Mouse (Mus musculus) kidney, adult 2 months (tissue): ENCODE measurements around the gene Sars. TPM values are rescaled to one million over a fixed set of nuclear protein-coding genes. Genes with fewer than 3 reads are reported as not detected.

Experiments
- DNase-seq: peaks from one replicate; pipeline ENCODE4 v3.0.0; 2021
- H3K27ac ChIP-seq: fragments of 200-500 bp; 2 replicates; pipeline ENCODE4 v1.5.1; 2012; ENCODE audit warnings: low read depth, low read length, control low read depth, inconsistent platforms; ENCODE audit not compliant: insufficient read depth
- H3K27me3 ChIP-seq: fragments of 200-500 bp; replicated peaks from 2 replicates; pipeline ENCODE4 v1.6.1; 2012; ENCODE audit warnings: mild to moderate bottlenecking, moderate library complexity, low read length, inconsistent platforms; ENCODE audit not compliant: control insufficient read depth, insufficient read depth
- H3K36me3 ChIP-seq: fragments of 200-500 bp; 2 replicates; pipeline ENCODE4 v1.6.1; 2012; ENCODE audit warnings: mild to moderate bottlenecking, moderate library complexity, low read length, inconsistent platforms; ENCODE audit not compliant: control insufficient read depth, insufficient read depth
- H3K4me1 ChIP-seq: fragments of 200-500 bp; 2 replicates; pipeline ENCODE4 v1.6.1; 2011; ENCODE audit warnings: low read length; ENCODE audit not compliant: control insufficient read depth, insufficient read depth
- H3K4me3 ChIP-seq: fragments of 200-500 bp; 2 replicates; pipeline ENCODE4 v1.5.1; 2011; ENCODE audit warnings: mild to moderate bottlenecking, low read depth, low read length, control low read depth; ENCODE audit not compliant: insufficient read depth
- CTCF ChIP-seq: fragments of 200-500 bp; conservative IDR thresholded peaks from 2 replicates; pipeline ENCODE4 v1.5.1; 2011; ENCODE audit warnings: low read depth, mild to moderate bottlenecking, control low read depth, low read length, moderate library complexity, mixed read lengths; ENCODE audit not compliant: insufficient read depth, insufficient read length
- POLR2A ChIP-seq: fragments of 200-500 bp; IDR thresholded peaks from one replicate; pipeline ENCODE4 v1.6.1; 2011; ENCODE audit warnings: low read depth, low read length, control low read depth
- WGBS: fragments of 180-500 bp; shearing (Covaris S2); methylation state at CpG from one replicate; pipeline ENCODE4 v1.1.7; 2018; 5-methylcytosine and 5-hydroxymethylcytosine counted together
- polyA plus RNA-seq: library from polyadenylated mRNA; depleted of rRNA; stranded (reverse); fragments of >200 nt; gene quantifications from 2 replicates; pipeline ENCODE4 v1.2.3, GENCODE M21; 2012; rRNA removed

The Sars gene
- polyA plus RNA-seq, 1 experiment, result 58.8 TPM

DNA sequence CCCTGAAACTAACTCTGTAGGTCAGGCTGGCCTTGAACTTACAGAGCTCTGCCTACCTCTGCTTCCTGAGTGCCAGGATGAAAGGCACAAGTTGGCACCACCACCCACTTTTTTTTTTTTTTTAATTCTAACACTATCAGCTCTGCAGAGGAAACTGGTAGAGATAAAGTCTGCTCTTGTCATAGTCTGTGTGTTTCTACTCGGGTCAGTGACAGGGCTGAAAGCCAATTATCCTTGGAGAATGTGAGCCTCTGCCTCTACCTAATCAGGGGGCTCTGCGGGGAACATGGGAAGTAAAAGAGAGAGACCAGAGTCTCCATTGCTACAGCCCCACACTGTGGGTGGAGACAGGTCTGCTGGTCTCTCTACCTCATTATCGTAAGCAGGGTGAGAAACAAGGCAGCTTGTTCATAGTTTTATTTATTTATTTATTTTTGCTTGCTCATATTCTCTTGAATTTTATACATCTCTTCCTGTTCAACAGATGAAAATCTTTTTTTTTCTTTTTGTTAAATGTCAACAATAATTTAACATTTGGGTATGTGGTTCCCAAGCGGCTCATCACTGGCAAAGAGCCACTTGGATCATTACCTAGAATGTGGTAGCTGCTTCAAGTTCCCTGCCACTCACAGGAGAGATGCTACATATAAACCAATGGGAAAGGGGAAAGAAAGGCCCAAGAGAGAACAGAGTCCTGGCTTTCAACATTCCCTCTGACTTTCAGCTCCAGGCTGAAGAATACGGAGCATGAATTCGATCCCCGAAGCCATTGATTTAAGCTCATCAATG lies 65.9 kb downstream of the Sars start:
- no peak for DNase-seq
- TF ChIP-seq CTCF, result no peak
- TF ChIP-seq POLR2A, result no peak
- Histone ChIP-seq H3K27ac (no peak overlapping the region), H3K4me1 (peaks cover 3% of the 10 kb centered on the region; the same call in 1 of the 2 replicates), H3K27me3 (no peaks in the 10 kb centered on the region), H3K36me3 (no peaks in the 10 kb centered on the region), H3K4me3 (no peak overlapping the region)
- 89% methylated on average over 7 of the region's 7 CpGs for WGBS

Other genes with a start within 250 kb of the Sars start
- gene Cyb561d1, start 244.0 kb downstream of the Sars start, polyA plus RNA-seq, result 7.0 and 7.1 TPM in 2 replicates
- 23.1 and 29.3 TPM in 2 replicates for gene Atxn7l2, start 234.3 kb downstream of the Sars start, polyA plus RNA-seq
- 37.7 and 38.7 TPM in 2 replicates for gene Sypl2, start 218.6 kb downstream of the Sars start, polyA plus RNA-seq
- gene Psma5, start 188.3 kb downstream of the Sars start, polyA plus RNA-seq, result 43.2 and 55.0 TPM in 2 replicates
- 30.2 and 34.2 TPM in 2 replicates for gene Sort1, start 161.1 kb downstream of the Sars start, polyA plus RNA-seq
- 0.06 TPM in 1 of 2 replicates, not detected in the other for gene Mybphl, start 80.3 kb downstream of the Sars start, polyA plus RNA-seq
- 1.6 and 1.7 TPM in 2 replicates for gene Psrc1, start 61.4 kb downstream of the Sars start, polyA plus RNA-seq
- 60.5 and 67.4 TPM in 2 replicates for gene Celsr2, start 29.7 kb downstream of the Sars start, polyA plus RNA-seq
- 0.17 and 0.24 TPM in 2 replicates for gene 1700013F07Rik, start 88.9 kb upstream of the Sars start, polyA plus RNA-seq
- gene 5330417C22Rik, start 91.3 kb upstream of the Sars start, polyA plus RNA-seq, result 0.25 and 0.37 TPM in 2 replicates
- gene Tmem167b, start 117.3 kb upstream of the Sars start, polyA plus RNA-seq, result 6.4 and 7.5 TPM in 2 replicates
- 3.7 and 5.3 TPM in 2 replicates for gene Taf13, start 126.5 kb upstream of the Sars start, polyA plus RNA-seq
- 5.6 TPM in 2 replicates for gene Wdr47, start 146.1 kb upstream of the Sars start, polyA plus RNA-seq
- 43.5 and 50.5 TPM in 2 replicates for gene Clcc1, start 208.7 kb upstream of the Sars start, polyA plus RNA-seq